Mouse (Mus musculus) heart, postnatal 0 days (tissue): ENCODE data around the gene Taf1d.

ENCODE experiments used
- CTCF ChIP-seq: IDR thresholded peaks from 2 replicates; pipeline ENCODE4 v1.5.1; 2016; ENCODE audit warnings: antibody characterized with exemption, control low read depth, low read depth
- EP300 ChIP-seq: IDR thresholded peaks from 2 replicates; pipeline ENCODE4 v1.6.1; 2016; ENCODE audit warnings: antibody characterized with exemption, low read depth

DNA sequence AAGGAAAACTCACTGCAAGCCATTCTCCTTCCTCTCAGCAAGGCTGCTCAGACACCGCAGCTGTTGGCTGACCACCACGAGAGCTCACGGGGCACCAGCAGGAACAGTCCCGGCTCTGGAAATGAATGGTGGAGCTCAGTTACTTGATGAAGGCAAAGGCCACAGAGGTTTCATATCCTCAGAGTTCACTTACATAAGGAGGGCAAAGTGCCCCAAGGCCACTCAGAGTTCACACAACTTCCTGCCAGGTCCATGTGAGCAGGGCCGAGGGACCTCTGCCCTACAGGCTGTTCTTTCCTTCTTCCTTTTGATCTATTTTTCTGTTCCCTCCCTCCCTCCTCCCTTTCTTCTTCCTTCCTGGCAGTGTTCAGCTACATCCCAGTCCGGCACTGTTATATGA lies 4.6 kb upstream of the Taf1d start:
- TF ChIP-seq EP300 (no peak), CTCF (no peak)
